Mouse (Mus musculus) MEL (cell line): ENCODE results near the gene Afg1l.

Experiments
- CTCF ChIP-seq, 3 experiments: IDR thresholded peaks in 2 of 3; conservative IDR thresholded peaks in 1 of 3; 2 replicates each; pipeline ENCODE4 v1.5.1; 2011 to 2012; ENCODE audit warnings: low read length in 3 of 3, low read depth in 2 of 3, mild to moderate bottlenecking in 2 of 3, improper control_type of control experiment in 1 of 3, inconsistent platforms in 1 of 3, mixed read lengths in 1 of 3, moderate library complexity in 1 of 3; ENCODE audit not compliant: control insufficient read depth in 1 of 3, insufficient read depth in 1 of 3, poor library complexity in 1 of 3, severe bottlenecking in 1 of 3
- MAX ChIP-seq: IDR thresholded peaks from 2 replicates; pipeline ENCODE4 v1.6.1; 2011; ENCODE audit warnings: low read length, improper control_type of control experiment
- TBP ChIP-seq: IDR thresholded peaks from 2 replicates; pipeline ENCODE4 v1.8.0; 2011; ENCODE audit warnings: low read depth, low read length, improper control_type of control experiment

DNA sequence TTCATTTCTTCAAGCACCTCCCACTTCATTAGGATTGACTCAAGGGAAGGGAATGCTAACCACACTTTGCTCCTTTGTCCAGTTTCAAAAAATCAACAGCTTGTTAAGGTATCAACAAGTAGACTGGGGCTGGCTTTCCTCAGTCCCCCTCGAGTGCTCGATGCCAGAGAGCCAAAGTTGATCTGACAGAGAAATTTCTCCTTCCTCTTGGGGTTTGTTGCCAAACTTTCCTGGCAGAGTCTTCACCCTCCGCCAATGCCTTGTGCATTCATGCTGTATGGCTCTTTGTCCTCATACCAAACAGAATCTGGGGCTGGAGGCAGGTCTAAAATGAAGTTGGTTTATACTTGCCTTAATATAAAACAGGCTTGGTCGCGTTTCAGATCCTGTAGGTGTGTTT, 131.2 kb downstream of the Afg1l start:
- TF ChIP-seq CTCF (IDR thresholded peaks at IDR 0.05 in 2 of 3, conservative IDR thresholded peaks at IDR 0.05 in 1 of 3; ENCODE audit: control insufficient read depth in 1 of 3, insufficient read depth in 1 of 3, low read depth in 2 of 3, low read length in 3 of 3, poor library complexity in 1 of 3, severe bottlenecking in 1 of 3) (no peak), TBP (no peak), MAX (no peak)
